Mouse (Mus musculus) cerebellum, adult 2 months (tissue): ENCODE data around the gene Prox1. TPM values are rescaled to one million over a fixed set of nuclear protein-coding genes. Genes with fewer than 3 reads are reported as not detected.

Source experiments
- DNase-seq, 2 experiments: peaks; one replicate each; pipeline ENCODE4 v3.0.0; 2021
- H3K27ac ChIP-seq: fragments of 200-500 bp; 2 replicates; pipeline ENCODE4 v1.5.1; 2012; ENCODE audit warnings: low read length, control low read depth, inconsistent platforms; ENCODE audit not compliant: insufficient read depth
- H3K27me3 ChIP-seq: fragments of 200-500 bp; 2 replicates; pipeline ENCODE4 v1.6.1; 2012; ENCODE audit warnings: inconsistent platforms, mild to moderate bottlenecking, low read length, moderate library complexity; ENCODE audit not compliant: control insufficient read depth, insufficient read depth
- H3K4me1 ChIP-seq: fragments of 200-500 bp; 2 replicates; pipeline ENCODE4 v1.6.1; 2011; ENCODE audit warnings: low read length; ENCODE audit not compliant: control insufficient read depth, insufficient read depth
- H3K4me3 ChIP-seq: fragments of 200-500 bp; replicated peaks from 2 replicates; pipeline ENCODE3; 2011; ENCODE audit warnings: mild to moderate bottlenecking, low read depth, low read length, control low read depth; ENCODE audit not compliant: insufficient read depth
- CTCF ChIP-seq: fragments of 200-500 bp; IDR thresholded peaks from 2 replicates; pipeline ENCODE4 v1.5.1; 2011; ENCODE audit warnings: low read depth, mild to moderate bottlenecking, control low read depth, low read length, moderate library complexity, borderline replicate concordance; ENCODE audit not compliant: insufficient read depth
- POLR2A ChIP-seq: fragments of 200-500 bp; IDR thresholded peaks from 2 replicates; pipeline ENCODE4 v1.6.1; 2011; ENCODE audit warnings: low read length, control low read depth, borderline replicate concordance; ENCODE audit not compliant: insufficient read depth
- WGBS: fragments of 180-500 bp; shearing (Covaris S2); methylation state at CpG from one replicate; pipeline ENCODE4 v1.1.7; 2018; 5-methylcytosine and 5-hydroxymethylcytosine counted together
- polyA plus RNA-seq: library from polyadenylated mRNA; depleted of rRNA; stranded (reverse); fragments of >200 nt; gene quantifications from 2 replicates; pipeline ENCODE4 v1.2.3, GENCODE M21; 2012

Prox1 gene
- polyA plus RNA-seq, 1 experiment = 13.7 TPM

DNA sequence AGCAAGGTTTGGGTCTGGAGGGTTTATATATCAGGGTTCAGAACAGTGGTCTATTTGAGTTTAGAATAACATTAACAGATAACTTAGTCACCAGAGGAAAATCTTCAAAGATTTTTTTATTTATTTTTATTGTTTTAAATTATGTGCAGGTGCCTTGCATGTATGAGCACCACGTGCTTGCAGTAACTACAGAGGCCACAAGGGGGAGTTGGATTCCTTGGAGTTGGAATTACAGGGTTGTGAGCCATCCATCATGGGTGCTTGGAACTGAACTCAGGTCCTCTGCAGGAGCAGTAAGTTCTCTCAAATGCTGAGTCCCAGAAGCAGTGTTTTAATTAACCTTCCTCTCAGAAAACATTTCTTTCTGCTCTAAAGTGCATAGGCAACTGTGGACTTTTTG is 54.5 kb downstream of the Prox1 start:
- TF ChIP-seq POLR2A (no peak), CTCF (peak; percentile 17; the same call in 1 of the 2 replicates)

DNA sequence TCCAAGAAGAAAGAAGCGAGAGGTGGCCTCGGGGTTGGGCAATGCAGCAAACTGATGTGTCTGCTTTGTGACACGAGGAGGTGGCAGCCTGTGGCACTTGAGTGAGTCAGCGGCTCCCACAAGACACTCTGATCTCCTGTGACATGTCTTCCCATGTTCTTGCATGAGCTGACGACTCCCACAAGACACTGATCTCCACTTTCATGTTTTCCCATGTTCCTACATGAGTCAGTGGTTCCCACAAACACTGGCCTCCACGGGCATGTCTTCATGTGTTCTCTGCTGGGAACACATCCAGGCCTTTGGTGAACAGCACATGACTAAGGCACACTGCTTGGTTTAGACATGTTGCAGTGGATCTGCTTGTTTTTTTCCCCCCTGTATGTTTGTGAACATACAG is 58.8 kb downstream of the Prox1 start:
- 58% methylated on average over 6 of the region's 6 CpGs for WGBS
- TF ChIP-seq POLR2A (no peak), CTCF (no peak)
- no peak overlapping the region for H3K4me3 ChIP-seq
- no peaks in the 10 kb centered on the region for H3K4me1 ChIP-seq
- no peak overlapping the region for H3K27ac ChIP-seq
- no peak for DNase-seq
- H3K27me3 ChIP-seq = no peaks in the 10 kb centered on the region; the same call in 1 of the 2 replicates

More for the DNA sequence above, 54.5 kb downstream of the Prox1 start:
- no peak for DNase-seq
- H3K4me3 ChIP-seq = no peak overlapping the region
- WGBS = 81% methylated on average over 1 of the region's 1 CpGs
- H3K4me1 ChIP-seq = no peaks in the 10 kb centered on the region
- H3K27ac ChIP-seq = no peak overlapping the region
- no peaks in the 10 kb centered on the region for H3K27me3 ChIP-seq

DNA sequence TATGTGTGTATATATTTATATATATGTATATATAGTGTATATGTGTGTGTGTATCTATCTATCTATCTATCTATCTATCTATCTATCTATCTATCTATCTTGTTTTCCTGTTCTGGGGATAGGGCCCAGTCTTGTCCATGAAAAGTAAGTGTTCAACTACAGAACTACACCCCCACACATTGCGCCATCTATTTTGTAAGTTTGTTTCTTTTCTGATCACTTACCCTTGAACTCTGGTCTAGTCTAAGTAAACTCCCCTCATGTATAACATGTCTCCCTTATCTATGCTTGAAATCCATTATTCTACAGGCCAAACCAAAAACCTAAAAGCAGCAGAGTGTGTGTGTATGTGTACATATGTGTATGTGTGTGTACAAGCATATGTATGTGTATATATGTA is 62.9 kb downstream of the Prox1 start:
- no peaks in the 10 kb centered on the region for H3K4me1 ChIP-seq
- no peak for DNase-seq
- TF ChIP-seq CTCF (no peak), POLR2A (no peak)
- H3K27me3 ChIP-seq = no peaks in the 10 kb centered on the region; the same call in 1 of the 2 replicates
- 100% methylated on average over 1 of the region's 1 CpGs for WGBS
- H3K4me3 ChIP-seq = no peak overlapping the region
- H3K27ac ChIP-seq = no peak overlapping the region

DNA sequence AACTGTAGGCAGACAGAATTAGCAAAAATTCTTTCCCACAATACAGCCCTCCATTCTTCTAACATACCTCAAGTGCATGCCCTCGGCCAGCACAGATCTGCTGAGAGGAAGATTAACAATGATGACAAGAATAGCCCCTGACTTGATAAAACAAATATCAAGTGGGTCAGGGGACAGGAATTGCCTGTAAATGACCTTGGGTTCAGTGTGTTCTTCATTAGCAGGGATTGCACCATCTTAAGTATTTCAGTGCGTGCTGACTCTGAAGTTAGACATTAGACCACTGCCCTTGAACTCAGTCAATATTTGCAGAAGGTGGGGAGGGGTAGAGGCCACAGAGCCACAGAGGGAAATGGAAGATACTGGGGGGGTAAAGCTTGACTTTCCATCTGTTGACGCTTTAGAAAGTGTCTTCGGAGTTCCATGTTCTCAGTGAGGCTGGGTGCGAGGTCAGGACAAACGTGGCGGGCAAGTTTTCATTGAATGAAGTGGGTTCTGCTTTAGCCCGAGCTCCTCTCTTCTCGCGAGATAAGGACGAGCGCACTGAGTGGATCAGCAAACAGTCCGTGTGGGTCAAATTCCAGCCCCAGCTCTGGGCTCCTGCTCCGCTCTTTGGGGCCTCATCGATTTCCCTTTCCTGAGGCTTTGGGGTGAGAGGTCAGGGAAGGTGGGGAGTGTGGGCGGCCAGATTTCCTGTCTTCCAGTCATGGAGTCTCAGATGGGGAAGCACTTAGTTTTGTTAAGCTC is 63.7 kb downstream of the Prox1 start:
- Histone ChIP-seq H3K27me3 (no peaks in the 10 kb centered on the region; the same call in 1 of the 2 replicates), H3K4me1 (no peaks in the 10 kb centered on the region), H3K4me3 (no peak overlapping the region), H3K27ac (no peak overlapping the region)
- no peak for DNase-seq
- 90% methylated on average over 16 of the region's 16 CpGs for WGBS
- no peak for TF ChIP-seq CTCF
- no peak for TF ChIP-seq POLR2A

DNA sequence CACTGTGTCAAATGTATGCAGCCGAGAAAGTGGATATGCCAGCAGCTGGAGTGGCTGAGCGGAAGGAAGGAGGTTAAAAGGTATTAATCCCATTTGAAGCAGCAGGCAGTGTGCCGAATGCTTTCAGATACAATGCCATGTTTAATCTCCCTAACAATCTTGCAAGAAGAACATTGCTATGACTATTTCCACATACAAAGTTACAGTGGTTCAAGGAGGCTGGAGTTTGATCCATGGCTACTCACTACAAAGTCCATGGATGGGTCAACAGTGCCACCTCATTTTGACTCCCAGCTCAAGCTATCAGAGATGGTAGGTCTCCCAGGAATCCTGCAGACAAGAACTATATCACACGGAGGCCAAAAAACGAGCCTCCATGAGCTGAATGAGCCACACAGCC is 64.5 kb downstream of the Prox1 start:
- Histone ChIP-seq H3K4me3 (no peak overlapping the region), H3K27ac (no peak overlapping the region), H3K27me3 (no peaks in the 10 kb centered on the region; the same call in 1 of the 2 replicates), H3K4me1 (no peaks in the 10 kb centered on the region)
- DNase-seq = no peak
- 40% methylated on average over 5 of the region's 5 CpGs for WGBS
- TF ChIP-seq CTCF (no peak), POLR2A (no peak)

DNA sequence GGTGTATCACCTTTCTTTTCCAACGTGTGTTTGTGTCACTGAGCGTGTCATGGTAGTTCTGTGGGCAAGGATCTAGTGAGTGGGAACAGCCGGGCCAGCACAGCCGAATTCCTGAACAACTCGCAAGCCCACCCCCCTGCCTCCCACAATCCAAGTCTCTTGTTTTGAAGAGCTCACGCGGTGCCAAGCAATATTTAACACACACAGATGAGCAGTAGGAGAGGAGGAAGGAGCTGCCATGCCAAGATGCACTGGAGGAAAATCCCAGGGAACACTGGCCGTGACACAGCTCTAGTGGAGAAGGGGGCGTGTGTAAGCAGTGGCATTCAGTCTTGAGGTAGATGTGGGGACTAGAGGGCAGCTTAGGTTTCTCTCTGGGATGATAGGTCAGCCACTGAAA is 77.2 kb downstream of the Prox1 start:
- no peak overlapping the region for H3K27ac ChIP-seq
- no peak for DNase-seq
- H3K27me3 ChIP-seq = no peaks in the 10 kb centered on the region
- TF ChIP-seq CTCF (no peak), POLR2A (no peak)
- H3K4me3 ChIP-seq = no peak overlapping the region
- WGBS = 35% methylated on average over 9 of the region's 9 CpGs
- no peaks in the 10 kb centered on the region for H3K4me1 ChIP-seq

DNA sequence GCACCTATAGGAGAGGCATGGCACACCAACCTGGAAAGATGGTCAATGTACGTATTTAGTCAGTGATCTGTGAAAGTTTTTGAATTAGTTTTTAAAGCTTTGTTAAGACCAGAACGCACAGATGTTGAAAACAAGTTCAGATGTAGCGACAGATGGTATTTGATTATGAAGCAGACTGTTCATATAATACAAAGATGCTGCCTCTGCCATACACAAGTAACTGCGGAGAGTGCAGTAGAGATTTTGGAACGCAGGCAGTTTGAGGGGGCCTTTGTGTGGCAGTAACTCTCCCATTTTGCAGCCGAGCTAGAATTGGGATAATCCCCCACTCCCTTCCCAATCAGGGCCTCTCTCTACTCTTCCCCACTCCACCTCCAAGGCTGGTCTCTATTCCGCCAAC is 78.4 kb downstream of the Prox1 start:
- WGBS = 71% methylated on average over 7 of the region's 7 CpGs
- TF ChIP-seq CTCF (no peak), POLR2A (no peak)
- H3K27ac ChIP-seq = no peak overlapping the region
- no peaks in the 10 kb centered on the region for H3K4me1 ChIP-seq
- DNase-seq = no peak
- H3K27me3 ChIP-seq = no peaks in the 10 kb centered on the region
- H3K4me3 ChIP-seq = no peak overlapping the region

DNA sequence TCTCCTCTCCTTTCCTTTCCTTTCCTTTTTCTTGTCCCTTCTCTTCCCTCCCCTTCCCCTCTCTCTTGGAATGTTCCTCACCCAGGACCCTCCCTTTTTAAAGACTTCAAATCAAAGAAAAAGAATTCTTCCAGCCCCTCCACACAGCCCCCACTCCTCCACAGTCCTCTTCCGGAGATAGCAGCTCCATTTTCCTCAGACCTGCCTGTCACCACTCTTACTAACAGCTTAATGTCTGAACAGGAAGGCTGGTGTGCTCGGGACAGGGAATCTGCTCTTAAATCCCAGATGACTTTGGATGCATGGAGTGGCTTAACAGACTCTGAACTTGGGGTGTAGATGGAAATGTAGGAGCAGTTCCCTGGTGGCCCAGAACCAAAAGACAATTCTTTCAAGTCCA is 81.6 kb downstream of the Prox1 start:
- WGBS = 65% methylated on average over 2 of the region's 2 CpGs
- no peak overlapping the region for H3K27ac ChIP-seq
- DNase-seq = no peak
- H3K4me3 ChIP-seq = no peak overlapping the region
- H3K27me3 ChIP-seq = no peaks in the 10 kb centered on the region
- H3K4me1 ChIP-seq = peaks cover 6% of the 10 kb centered on the region; the same call in 1 of the 2 replicates
- no peak for TF ChIP-seq CTCF
- TF ChIP-seq POLR2A = no peak
